Mouse (Mus musculus) liver, adult (tissue): ENCODE measurements around the gene Ccdc155.

Experiments used
- GATA4 ChIP-seq: IDR thresholded peaks from 2 replicates; pipeline ENCODE4 v1.6.1; 2014; ENCODE audit warnings: mild to moderate bottlenecking, low read length; ENCODE audit not compliant: insufficient replicate concordance

Ccdc155 gene

GRCm38 (mm10) chr7:45183672-45184071, 21.0 kb downstream of the Ccdc155 start:
- TF ChIP-seq GATA4, result no peak

GRCm38 (mm10) chr7:45182606-45183005, 22.1 kb downstream of the Ccdc155 start:
- TF ChIP-seq GATA4, result no peak

- no peak for TF ChIP-seq GATA4
Observed at GRCm38 (mm10) chr7:45182199-45182601, 22.5 kb downstream of the Ccdc155 start.

- TF ChIP-seq GATA4, result no peak
Observed at GRCm38 (mm10) chr7:45181540-45181939, 23.2 kb downstream of the Ccdc155 start.

DNA sequence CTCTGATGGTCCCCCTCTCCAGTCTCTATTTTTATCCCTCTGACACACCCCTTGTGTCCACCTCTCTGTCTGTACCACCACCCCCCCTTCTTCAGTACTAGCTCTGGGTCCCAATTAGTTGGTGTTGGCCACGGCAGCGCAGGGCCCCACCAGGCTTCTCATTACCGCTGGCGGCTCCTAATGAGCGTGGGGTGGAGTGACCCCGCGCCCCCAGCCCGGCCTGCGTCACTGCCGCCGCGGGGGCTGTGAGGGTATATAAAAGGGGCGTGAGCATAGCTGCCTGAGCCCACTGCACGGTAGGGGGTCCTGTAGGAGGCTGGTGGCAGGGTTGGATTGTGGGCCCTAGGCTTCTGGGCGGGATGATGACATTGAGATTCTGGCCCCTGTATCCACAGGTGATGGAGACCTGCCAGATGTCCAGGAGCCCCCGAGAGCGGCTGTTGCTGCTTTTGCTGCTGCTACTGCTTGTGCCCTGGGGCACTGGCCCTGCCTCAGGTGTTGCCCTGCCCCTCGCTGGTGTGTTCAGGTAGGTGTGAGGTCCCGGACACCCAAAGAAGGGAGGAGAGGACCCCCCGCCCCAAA, 23.7 kb downstream of the Ccdc155 start, which contains the start of gene Pth2:
TSS of gene Pth2 (plus strand) at position 100 of the 582 bp plus-strand sequence.
- no peak for TF ChIP-seq GATA4

- no peak for TF ChIP-seq GATA4
Observed at GRCm38 (mm10) chr7:45179469-45179868, 25.2 kb downstream of the Ccdc155 start, which contains the start of gene Gfy. Gene Gfy (minus strand): TSS chr7:45179569.

DNA sequence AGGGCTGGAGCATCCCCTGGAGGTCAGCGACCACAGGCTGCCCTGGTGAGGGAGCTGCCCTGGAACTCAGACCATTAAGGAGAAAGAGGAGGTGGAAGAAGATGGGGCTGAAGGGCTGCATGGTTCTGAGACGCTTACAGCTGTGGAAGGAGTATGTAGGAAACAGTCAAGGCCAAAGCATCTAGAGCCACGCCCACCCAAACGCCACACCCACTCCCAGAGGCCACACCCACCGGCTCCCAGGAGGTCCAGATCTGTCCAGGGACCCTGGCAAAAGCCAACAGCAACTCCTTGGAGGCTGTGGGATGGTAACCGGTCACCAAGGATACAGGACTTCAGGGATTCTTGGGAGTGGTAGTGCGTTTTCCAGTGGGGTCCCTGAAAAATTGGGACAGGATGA, 26.1 kb downstream of the Ccdc155 start:
- no peak for TF ChIP-seq GATA4

DNA sequence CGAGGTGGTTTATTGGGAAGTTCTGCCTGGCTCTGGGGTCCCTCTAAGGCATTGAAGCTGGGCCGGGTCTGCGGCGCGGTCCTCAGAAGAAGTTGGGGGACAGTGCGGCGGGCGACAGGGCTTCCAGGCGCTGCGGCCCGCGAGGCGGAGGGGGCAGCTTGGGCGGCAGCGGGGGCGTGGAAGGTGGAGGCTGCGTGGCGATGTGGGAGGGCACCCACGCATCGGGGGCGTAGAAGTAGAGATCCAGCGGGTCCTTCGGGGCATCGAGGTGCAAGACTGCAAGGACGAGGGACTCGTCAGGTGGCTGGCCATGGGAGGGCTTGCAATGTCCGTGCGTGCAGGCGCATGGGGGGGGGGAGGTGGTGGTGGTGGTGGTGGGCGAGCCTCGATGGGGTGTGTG, 28.3 kb downstream of the Ccdc155 start:
- TF ChIP-seq GATA4, result no peak

DNA sequence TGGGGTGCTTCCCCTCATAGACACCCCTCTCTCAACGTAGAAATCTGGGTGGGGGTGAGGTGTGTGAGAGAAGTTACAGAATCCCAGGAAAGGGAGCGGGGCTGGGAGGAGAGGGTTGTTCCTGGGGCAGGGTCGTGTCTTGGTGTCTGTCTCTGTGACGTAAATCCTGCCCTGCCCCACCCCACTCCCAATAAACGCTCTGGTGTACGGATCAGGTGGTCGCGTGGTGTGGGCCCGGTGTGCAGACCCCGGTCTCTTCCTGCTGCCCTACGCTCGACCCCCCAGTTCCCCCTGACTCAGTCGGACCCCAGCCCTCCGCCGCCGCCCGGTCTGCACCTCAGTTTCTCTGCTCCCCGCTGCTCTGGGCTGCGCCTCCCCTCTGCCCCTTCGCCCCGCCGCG, 28.8 kb downstream of the Ccdc155 start:
- no peak for TF ChIP-seq GATA4

DNA sequence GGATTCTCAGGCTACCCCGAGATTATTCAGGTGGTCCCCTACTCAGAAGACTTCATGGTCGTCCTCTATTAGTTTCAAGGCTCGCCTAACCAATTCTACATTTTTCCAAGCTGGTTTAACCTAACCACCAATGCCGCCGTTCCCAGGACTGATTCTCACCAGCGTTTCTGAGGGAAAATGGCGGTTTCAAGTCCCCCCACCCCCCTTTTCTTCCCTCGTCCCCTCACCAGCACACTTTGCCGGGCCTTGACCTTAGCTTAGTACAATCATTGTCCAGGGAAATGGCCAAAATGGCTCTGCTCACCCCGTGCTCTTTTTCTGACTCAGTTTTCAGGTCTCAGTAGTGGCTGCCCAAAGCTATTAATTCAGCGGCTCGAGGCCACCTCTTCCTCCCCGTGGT, 29.3 kb downstream of the Ccdc155 start:
- no peak for TF ChIP-seq GATA4

DNA sequence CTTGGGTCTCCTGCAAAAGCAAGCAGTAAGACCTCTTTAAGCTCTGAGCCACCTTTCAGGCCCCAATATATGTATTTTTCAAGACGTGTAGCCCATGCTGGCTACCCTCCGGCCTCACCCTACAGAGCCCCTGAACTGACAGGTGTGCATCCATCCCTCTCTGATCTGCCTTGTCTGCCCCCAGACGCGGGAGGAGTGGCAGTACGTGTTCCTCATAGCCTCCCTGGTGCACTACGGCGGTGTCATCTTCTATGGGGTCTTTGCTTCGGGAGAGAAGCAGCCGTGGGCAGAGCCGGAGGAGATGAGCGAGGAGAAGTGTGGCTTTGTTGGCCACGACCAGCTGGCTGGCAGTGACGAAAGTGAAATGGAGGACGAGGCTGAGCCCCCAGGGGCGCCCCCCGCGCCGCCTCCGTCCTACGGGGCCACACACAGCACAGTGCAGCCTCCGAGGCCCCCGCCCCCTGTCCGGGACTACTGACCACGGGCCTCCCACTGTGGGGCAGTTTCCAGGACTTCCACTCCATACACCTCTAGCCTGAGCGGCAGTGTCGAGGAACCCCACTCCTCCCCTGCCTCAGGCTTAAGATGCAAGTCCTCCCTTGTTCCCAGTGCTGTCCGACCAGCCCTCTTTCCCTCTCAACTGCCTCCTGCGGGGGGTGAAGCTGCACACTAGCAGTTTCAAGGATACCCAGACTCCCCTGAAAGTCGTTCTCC, 30.0 kb downstream of the Ccdc155 start:
- no peak for TF ChIP-seq GATA4

- no peak for TF ChIP-seq GATA4
Observed at GRCm38 (mm10) chr7:45172974-45173373, 31.7 kb downstream of the Ccdc155 start.

- TF ChIP-seq GATA4, result no peak
Observed at GRCm38 (mm10) chr7:45169495-45169894, 35.2 kb downstream of the Ccdc155 start.

DNA sequence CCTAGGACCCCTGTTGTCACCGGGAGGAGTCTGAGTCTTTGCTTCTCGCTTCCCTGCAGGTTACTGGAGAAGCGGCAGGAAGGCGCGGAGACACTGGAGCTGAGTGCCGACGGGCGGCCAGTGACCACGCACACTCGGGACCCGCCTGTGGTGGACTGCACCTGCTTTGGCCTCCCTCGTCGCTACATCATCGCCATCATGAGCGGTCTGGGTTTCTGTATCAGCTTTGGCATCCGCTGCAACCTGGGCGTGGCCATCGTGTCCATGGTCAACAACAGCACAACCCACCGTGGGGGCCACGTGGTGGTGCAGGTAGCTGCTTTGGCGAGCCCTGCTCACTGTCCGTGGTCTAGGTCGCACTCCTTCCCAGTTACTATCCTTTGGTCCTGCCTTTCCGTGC, 36.0 kb downstream of the Ccdc155 start:
- no peak for TF ChIP-seq GATA4

DNA sequence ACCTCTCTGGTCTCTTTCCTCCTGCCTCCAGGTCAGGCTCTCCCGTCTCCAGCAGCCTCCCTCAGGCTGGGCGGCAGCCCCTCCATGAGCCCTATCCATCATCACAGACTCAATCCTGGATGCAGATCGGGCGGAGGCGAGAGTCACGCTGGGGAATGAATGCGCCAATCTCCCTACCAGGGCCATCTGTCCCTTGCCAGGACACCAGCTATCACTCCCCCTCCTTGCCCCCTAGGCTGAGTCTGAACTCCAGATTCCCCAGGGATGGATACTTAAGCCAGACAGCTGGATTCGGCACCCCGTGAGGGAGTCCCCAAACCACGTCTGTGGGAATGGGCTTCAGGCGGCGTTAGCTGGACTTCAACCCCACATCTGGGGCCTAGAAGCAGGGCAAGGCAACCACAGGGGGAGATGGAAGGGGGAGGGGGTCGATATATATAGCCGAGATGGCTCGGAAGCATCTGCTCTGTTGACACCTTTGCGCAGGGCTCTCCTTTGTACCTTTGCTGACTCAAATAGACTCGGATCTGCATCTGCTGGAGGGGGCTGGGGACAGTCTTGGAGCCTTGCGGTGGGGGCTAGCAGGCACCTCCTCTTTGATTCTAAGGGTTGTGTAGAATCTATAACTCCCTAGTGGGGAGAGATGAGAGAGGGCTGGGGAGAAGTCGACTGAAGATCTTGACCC, 36.8 kb downstream of the Ccdc155 start:
- TF ChIP-seq GATA4, result no peak

GRCm38 (mm10) chr7:45166950-45167401, 37.7 kb downstream of the Ccdc155 start:
- TF ChIP-seq GATA4, result no peak
